Mouse (Mus musculus) CH12.LX (cell line): Measurements from ENCODE around the gene Ppt1. TPM values are rescaled to one million over a fixed set of nuclear protein-coding genes. Genes with fewer than 3 reads are reported as not detected.

Experiments
- DNase-seq: peaks from one replicate; pipeline ENCODE4 v3.0.0-alpha.2; 2013; ENCODE audit errors: extremely low read depth
- H3K27ac ChIP-seq: 2 replicates; pipeline ENCODE4 v1.5.1; 2012; ENCODE audit warnings: low read depth, mild to moderate bottlenecking, control low read depth, moderate library complexity; ENCODE audit not compliant: insufficient read depth
- H3K27me3 ChIP-seq: replicated peaks from 2 replicates; pipeline ENCODE3; 2012; ENCODE audit warnings: inconsistent platforms
- H3K36me3 ChIP-seq, 2 experiments: replicated peaks in 1 of 2; 2 replicates each; pipeline versions ENCODE3 to v1.6.1; 2012; ENCODE audit warnings: inconsistent platforms in 1 of 2, low read length in 1 of 2, mild to moderate bottlenecking in 1 of 2, mixed read lengths in 1 of 2, moderate library complexity in 1 of 2; ENCODE audit not compliant: control insufficient read depth in 1 of 2, insufficient read depth in 1 of 2
- H3K4me1 ChIP-seq, 2 experiments: 2 replicates each; pipeline ENCODE4 v1.6.1; 2012; ENCODE audit warnings: inconsistent platforms in 1 of 2, moderate library complexity in 1 of 2; ENCODE audit not compliant: insufficient read depth in 2 of 2, control insufficient read depth in 1 of 2
- H3K4me2 ChIP-seq: 2 replicates; pipeline ENCODE4 v1.6.1; 2012; ENCODE audit warnings: low read depth, mild to moderate bottlenecking, control low read depth; ENCODE audit not compliant: poor library complexity, insufficient read depth, severe bottlenecking
- H3K4me3 ChIP-seq, 3 experiments: fragments of 150-350 bp in 1 of 3; sonication (generic) in 1 of 3; replicated peaks in 1 of 3; 2 replicates each; pipeline versions ENCODE3 to v1.5.1; 2011 to 2012; ENCODE audit warnings: low read depth in 2 of 3, low read length in 2 of 3, mild to moderate bottlenecking in 2 of 3, moderate library complexity in 2 of 3, control low read depth in 1 of 3, improper control_type of control experiment in 1 of 3, inconsistent platforms in 1 of 3, mixed read lengths in 1 of 3; ENCODE audit not compliant: poor library complexity in 1 of 3
- H3K79me2 ChIP-seq: replicated peaks from 2 replicates; pipeline ENCODE4 v1.6.1; 2012; ENCODE audit warnings: mild to moderate bottlenecking, moderate library complexity; ENCODE audit not compliant: control insufficient read depth, poor library complexity, insufficient read depth, severe bottlenecking; ENCODE audit errors: extremely low read depth
- H3K9ac ChIP-seq: 2 replicates; pipeline ENCODE4 v1.6.1; 2012; ENCODE audit warnings: low read depth, mild to moderate bottlenecking, control low read depth, moderate library complexity; ENCODE audit not compliant: insufficient read depth
- H3K9me3 ChIP-seq: replicated peaks from 2 replicates; pipeline ENCODE3; 2012; ENCODE audit warnings: low read length, inconsistent platforms, mixed read lengths
- BHLHE40 ChIP-seq: IDR thresholded peaks from 2 replicates; pipeline ENCODE4 v1.6.1; 2011; ENCODE audit warnings: mild to moderate bottlenecking, low read depth, low read length, improper control_type of control experiment
- CHD1 ChIP-seq: IDR thresholded peaks from 2 replicates; pipeline ENCODE4 v1.6.1; 2012; ENCODE audit warnings: low read depth, low read length, improper control_type of control experiment, inconsistent platforms
- CHD2 ChIP-seq: IDR thresholded peaks from 2 replicates; pipeline ENCODE4 v1.6.1; 2011; ENCODE audit warnings: low read length, improper control_type of control experiment
- CTCF ChIP-seq, 2 experiments: IDR thresholded peaks in 1 of 2; conservative IDR thresholded peaks in 1 of 2; 2 replicates each; pipeline ENCODE4 v1.5.1; 2011 to 2012; ENCODE audit warnings: low read depth in 2 of 2, low read length in 2 of 2, improper control_type of control experiment in 1 of 2, inconsistent platforms in 1 of 2, mild to moderate bottlenecking in 1 of 2, moderate library complexity in 1 of 2
- E2F4 ChIP-seq: IDR thresholded peaks from 2 replicates; pipeline ENCODE4 v1.6.1; 2011; ENCODE audit warnings: low read depth, low read length, improper control_type of control experiment; ENCODE audit not compliant: insufficient replicate concordance
- ELF1 ChIP-seq: IDR thresholded peaks from 2 replicates; pipeline ENCODE4 v1.6.1; 2014; ENCODE audit warnings: low read depth, mild to moderate bottlenecking, inconsistent platforms, low read length, improper control_type of control experiment
- EP300 ChIP-seq: IDR thresholded peaks from 2 replicates; pipeline ENCODE4 v1.6.1; 2011; ENCODE audit warnings: low read length, improper control_type of control experiment
- ETS1 ChIP-seq: conservative IDR thresholded peaks from 2 replicates; pipeline ENCODE4 v1.6.1; 2012; ENCODE audit warnings: low read depth, mild to moderate bottlenecking, inconsistent platforms, low read length, improper control_type of control experiment, moderate library complexity
- GABPA ChIP-seq: IDR thresholded peaks from 2 replicates; pipeline ENCODE4 v1.6.1; 2012; ENCODE audit warnings: low read depth, low read length, improper control_type of control experiment, inconsistent platforms; ENCODE audit not compliant: insufficient replicate concordance
- HCFC1 ChIP-seq: IDR thresholded peaks from 2 replicates; pipeline ENCODE4 v1.6.1; 2012; ENCODE audit warnings: low read depth, mild to moderate bottlenecking, inconsistent platforms, low read length, improper control_type of control experiment
- IRF4 ChIP-seq: IDR thresholded peaks from 2 replicates; pipeline ENCODE4 v1.6.1; 2014; ENCODE audit warnings: low read depth, mild to moderate bottlenecking, inconsistent platforms, low read length, improper control_type of control experiment
- JUN ChIP-seq: IDR thresholded peaks from 2 replicates; pipeline ENCODE4 v1.6.1; 2011; ENCODE audit warnings: low read depth, mild to moderate bottlenecking, low read length, improper control_type of control experiment, moderate library complexity; ENCODE audit not compliant: insufficient read depth
- KAT2A ChIP-seq: IDR thresholded peaks from 2 replicates; pipeline ENCODE4 v1.6.1; 2012; ENCODE audit warnings: low read length, improper control_type of control experiment, inconsistent platforms; ENCODE audit not compliant: insufficient replicate concordance
- MAFK ChIP-seq: IDR thresholded peaks from 2 replicates; pipeline ENCODE4 v1.6.1; 2011; ENCODE audit warnings: low read length, improper control_type of control experiment; ENCODE audit not compliant: insufficient replicate concordance
- MEF2A ChIP-seq: IDR thresholded peaks from 2 replicates; pipeline ENCODE4 v1.6.1; 2014; ENCODE audit warnings: low read depth, mild to moderate bottlenecking, inconsistent platforms, low read length, improper control_type of control experiment, borderline replicate concordance
- MYC ChIP-seq: IDR thresholded peaks from 2 replicates; pipeline ENCODE4 v1.6.1; 2011; ENCODE audit warnings: low read depth, mild to moderate bottlenecking, improper control_type of control experiment, low read length
- NELFE ChIP-seq: IDR thresholded peaks from 2 replicates; pipeline ENCODE4 v1.6.1; 2011; ENCODE audit warnings: low read depth, low read length, improper control_type of control experiment
- PAX5 ChIP-seq: IDR thresholded peaks from 2 replicates; pipeline ENCODE4 v1.6.1; 2012; ENCODE audit warnings: low read length, inconsistent platforms, mixed read lengths
- POLR2A ChIP-seq: IDR thresholded peaks from 2 replicates; pipeline ENCODE4 v1.6.1; 2011; ENCODE audit warnings: low read depth, mild to moderate bottlenecking, improper control_type of control experiment, low read length
- POLR2AphosphoS2 ChIP-seq: IDR thresholded peaks from 2 replicates; pipeline ENCODE4 v1.6.1; 2011; ENCODE audit warnings: low read depth, low read length, improper control_type of control experiment
- SIN3A ChIP-seq: IDR thresholded peaks from 2 replicates; pipeline ENCODE4 v1.6.1; 2012; ENCODE audit warnings: low read length, improper control_type of control experiment, inconsistent platforms
- SMC3 ChIP-seq: IDR thresholded peaks from 2 replicates; pipeline ENCODE4 v1.6.1; 2011; ENCODE audit warnings: low read depth, low read length, improper control_type of control experiment
- TBP ChIP-seq: conservative IDR thresholded peaks from 2 replicates; pipeline ENCODE4 v1.6.1; 2011; ENCODE audit warnings: low read depth, low read length, improper control_type of control experiment
- TCF12 ChIP-seq: IDR thresholded peaks from 2 replicates; pipeline ENCODE4 v1.6.1; 2014; ENCODE audit warnings: low read depth, mild to moderate bottlenecking, inconsistent platforms, low read length, improper control_type of control experiment
- UBTF ChIP-seq: IDR thresholded peaks from 2 replicates; pipeline ENCODE4 v1.6.1; 2012; ENCODE audit warnings: low read depth, mild to moderate bottlenecking, inconsistent platforms, low read length, improper control_type of control experiment, moderate library complexity
- USF1 ChIP-seq: IDR thresholded peaks from 2 replicates; pipeline ENCODE4 v1.6.1; 2014; ENCODE audit warnings: low read depth, mild to moderate bottlenecking, inconsistent platforms, low read length, improper control_type of control experiment
- ZC3H11A ChIP-seq: IDR thresholded peaks from 2 replicates; pipeline ENCODE4 v1.6.1; 2012; ENCODE audit warnings: low read depth, mild to moderate bottlenecking, inconsistent platforms, low read length, improper control_type of control experiment
- ZKSCAN1 ChIP-seq: IDR thresholded peaks from 2 replicates; pipeline ENCODE4 v1.6.1; 2012; ENCODE audit warnings: low read depth, inconsistent platforms, low read length, improper control_type of control experiment, borderline replicate concordance
- ZMIZ1 ChIP-seq: IDR thresholded peaks from 2 replicates; pipeline ENCODE4 v1.6.1; 2012; ENCODE audit warnings: low read depth, mild to moderate bottlenecking, inconsistent platforms, low read length, improper control_type of control experiment
- ZNF384 ChIP-seq: IDR thresholded peaks from 2 replicates; pipeline ENCODE4 v1.6.1; 2012; ENCODE audit warnings: low read depth, low read length, improper control_type of control experiment, inconsistent platforms
- dilution Hi-C: fragments of 300-500 bp; cut with MboI; formaldehyde crosslinking; loops from 2 replicates; pipeline ENCODE4 v1.14.3; 2020; ENCODE audit warnings: low sequenced_read_pairs; ENCODE audit not compliant: extremely low pct_unique_long_range_greater_than_20kb, extremely low pct_ligation_motif_present
- in situ Hi-C: fragments of 300-500 bp; cut with MboI; formaldehyde crosslinking; loops from 3 replicates; pipeline ENCODE4 v1.14.3; 2019; ENCODE audit warnings: low sequenced_read_pairs, low pct_ligation_motif_present, low pct_unique_long_range_greater_than_20kb, mixed read lengths
- polyA plus RNA-seq: library from polyadenylated mRNA; unstranded; fragments of >175 nt; gene quantifications from 2 replicates; pipeline ENCODE4 v1.2.1, GENCODE M21; 2012; ENCODE audit warnings: low read depth; ENCODE audit not compliant: insufficient read length
- total RNA-seq, 2 experiments: library from RNA; depleted of rRNA; stranded (reverse); fragments of 300-350 nt in 1 of 2; fragments of >200 nt in 1 of 2; gene quantifications; 2 replicates each; pipeline ENCODE4 v1.2.3; 2012 to 2014

Gene Ppt1
- total and polyA plus RNA-seq, 3 experiments = 23.8 to 30.7 (median 23.9) TPM

- no peak for DNase-seq
- no peak overlapping the region for H3K4me2 ChIP-seq
- TF ChIP-seq NELFE = no peak
- TF ChIP-seq ZNF384 = no peak
- no peak for TF ChIP-seq USF1
- no peak for TF ChIP-seq HCFC1
- no peak for TF ChIP-seq POLR2A
- TF ChIP-seq CHD2 = no peak
- TF ChIP-seq UBTF = no peak
- TF ChIP-seq TCF12 = no peak
- TF ChIP-seq JUN = no peak
- TF ChIP-seq KAT2A = no peak
- TF ChIP-seq ZKSCAN1 = no peak
- no peak for TF ChIP-seq TBP
- TF ChIP-seq MEF2A = no peak
- TF ChIP-seq ZMIZ1 = no peak
- TF ChIP-seq PAX5 = no peak
- no peak for TF ChIP-seq SMC3
- TF ChIP-seq POLR2AphosphoS2 = no peak
- no peak for TF ChIP-seq ELF1
- TF ChIP-seq EP300 = no peak
- no peaks in the 10 kb centered on the region for H3K79me2 ChIP-seq
- dilution Hi-C loops (no loop called here), in situ Hi-C loops (no loop called here)
- no peak overlapping the region for H3K27ac ChIP-seq
- no peaks in the 10 kb centered on the region for H3K27me3 ChIP-seq
- no peaks in the 10 kb centered on the region for H3K9me3 ChIP-seq
- no peak overlapping the region for H3K4me3 ChIP-seq
- no peak overlapping the region for H3K9ac ChIP-seq
- peaks cover 48 to 78% of the 10 kb centered on the region in 2 experiments for H3K36me3 ChIP-seq
- H3K4me1 ChIP-seq = peaks cover 6 to 67% of the 10 kb centered on the region in 2 experiments
Measured at GRCm38 (mm10) chr4:122851535-122851934, 15.5 kb downstream of the Ppt1 start.

- in situ Hi-C loops = no loop called here
- dilution Hi-C loops = no loop called here
- Histone ChIP-seq H3K9ac (no peak overlapping the region), H3K27ac (peak overlapping the region; percentile 74; the same call in 1 of the 2 replicates), H3K27me3 (no peaks in the 10 kb centered on the region), H3K36me3 (peaks cover 58 to 84% of the 10 kb centered on the region in 2 experiments), H3K9me3 (no peaks in the 10 kb centered on the region), H3K4me2 (no peak overlapping the region), H3K4me3 (no peak overlapping the region), H3K4me1 (peaks cover 6 to 55% of the 10 kb centered on the region in 2 experiments), H3K79me2 (no peaks in the 10 kb centered on the region)
- DNase-seq = peak; percentile 66
- TF ChIP-seq KAT2A = no peak
- no peak for TF ChIP-seq NELFE
- TF ChIP-seq MYC = no peak
- no peak for TF ChIP-seq POLR2AphosphoS2
- TF ChIP-seq TBP = no peak
- TF ChIP-seq ETS1 = peak; percentile 52; the same call in 1 of the 2 replicates
- TF ChIP-seq ZKSCAN1 = no peak
- no peak for TF ChIP-seq E2F4
- no peak for TF ChIP-seq CHD1
- TF ChIP-seq SIN3A = peak; percentile 50; the same call in 1 of the 2 replicates
- TF ChIP-seq USF1 = no peak
- no peak; the same call in 1 of the 2 replicates for TF ChIP-seq BHLHE40
- TF ChIP-seq GABPA = no peak
- peak; percentile 30; the same call in 1 of the 2 replicates for TF ChIP-seq ZNF384
- TF ChIP-seq SMC3 = no peak
- TF ChIP-seq JUN = no peak
- no peak for TF ChIP-seq CTCF (conservative IDR thresholded peaks at IDR 0.05 in 1 of 2, IDR thresholded peaks at IDR 0.05 in 1 of 2; ENCODE audit: low read depth in 2 of 2, low read length in 2 of 2)
- TF ChIP-seq IRF4 = peak; percentile 96
- peak; percentile 83 for TF ChIP-seq EP300
- TF ChIP-seq PAX5 = no peak
- TF ChIP-seq ZC3H11A = no peak
- no peak for TF ChIP-seq HCFC1
- no peak for TF ChIP-seq TCF12
- no peak for TF ChIP-seq ZMIZ1
- TF ChIP-seq CHD2 = no peak
- TF ChIP-seq MAFK = no peak
- no peak; the same call in 1 of the 2 replicates for TF ChIP-seq MEF2A
Measured at GRCm38 (mm10) chr4:122853691-122854090, 17.6 kb downstream of the Ppt1 start.
